Mouse (Mus musculus) embryonic facial prominence, embryonic 15.5 days (tissue): ENCODE data around the gene Foxe3. TPM values are rescaled to one million over a fixed set of nuclear protein-coding genes. Genes with fewer than 3 reads are reported as not detected.
"Not testable (repeated sequence)": the region's sequence is repeated elsewhere in the genome, so short reads cannot be mapped to it uniquely, and the experiment has no call there.

Experiments used
- ATAC-seq: fragments of 200-750 bp; cut with Nextera tagmentation; 2 replicates; pipeline ENCODE4 v1.8.0; 2017; ENCODE audit warnings: low read depth, moderate TSS enrichment; ENCODE audit not compliant: insufficient number of reproducible peaks, low FRiP score, low TSS enrichment
- H3K27ac ChIP-seq: fragments of 300-500 bp; sonication (generic); replicated peaks from 2 replicates; pipeline ENCODE4 v1.5.1; 2015; ENCODE audit warnings: mild to moderate bottlenecking, inconsistent platforms
- H3K27me3 ChIP-seq: fragments of 300-500 bp; sonication (generic); 2 replicates; pipeline ENCODE4 v1.6.1; 2015; ENCODE audit warnings: inconsistent platforms
- H3K36me3 ChIP-seq: fragments of 300-500 bp; sonication (generic); 2 replicates; pipeline ENCODE4 v1.6.1; 2015; ENCODE audit warnings: mild to moderate bottlenecking, inconsistent platforms
- H3K4me1 ChIP-seq: fragments of 300-500 bp; sonication (generic); 2 replicates; pipeline ENCODE4 v1.6.1; 2015; ENCODE audit warnings: inconsistent platforms
- H3K4me2 ChIP-seq: fragments of 300-500 bp; sonication (generic); replicated peaks from 2 replicates; pipeline ENCODE4 v1.6.1; 2015; ENCODE audit warnings: mild to moderate bottlenecking, inconsistent platforms
- H3K4me3 ChIP-seq: fragments of 300-500 bp; sonication (generic); replicated peaks from 2 replicates; pipeline ENCODE4 v1.5.1; 2015; ENCODE audit warnings: mild to moderate bottlenecking, inconsistent platforms
- H3K9ac ChIP-seq: fragments of 300-500 bp; sonication (generic); 2 replicates; pipeline ENCODE4 v1.6.1; 2015; ENCODE audit warnings: inconsistent platforms
- H3K9me3 ChIP-seq: fragments of 300-500 bp; sonication (generic); replicated peaks from 2 replicates; pipeline ENCODE4 v1.6.1; 2016; ENCODE audit warnings: inconsistent platforms
- WGBS: fragments of 180-500 bp; shearing (Covaris S2); methylation state at CpG from one replicate; pipeline ENCODE4 v1.1.7; 2015; 5-methylcytosine and 5-hydroxymethylcytosine counted together
- polyA plus RNA-seq: library from polyadenylated mRNA; unstranded; fragments of >200 nt; fragmentation: Nextera tagmentation; extraction: Ambion mirVana; gene quantifications from 2 replicates; pipeline ENCODE4 v1.2.1, GENCODE M21; 2015

Foxe3 gene
- polyA plus RNA-seq, result 0.20 TPM in 1 of 2 replicates, not detected in the other

DNA sequence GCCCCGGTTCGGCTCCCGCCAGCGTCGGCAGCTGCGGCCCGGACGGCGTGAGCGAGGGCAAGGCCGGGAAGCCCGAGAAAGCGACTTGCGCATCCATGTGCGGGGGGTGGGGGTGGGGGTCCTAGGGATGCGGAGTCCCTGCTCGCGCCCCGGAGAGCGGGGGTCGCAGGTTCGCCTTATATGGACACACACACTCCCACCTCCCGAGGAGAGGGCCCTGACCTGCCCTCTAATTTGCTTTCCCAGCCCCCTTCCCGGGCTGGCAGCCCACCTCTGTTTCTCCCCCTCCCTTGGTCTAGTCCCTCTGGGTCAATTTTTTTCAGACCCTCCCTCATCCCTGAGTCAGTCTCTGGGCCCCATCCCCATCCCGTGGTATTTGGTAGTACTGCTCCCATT, at the start of gene Foxe3:
Foxe3 (minus strand) TSS at position 97 of the 396 bp plus-strand sequence.
- H3K27ac ChIP-seq, result no peak within 1 kb of the TSS
- H3K9me3 ChIP-seq, result no peaks in the 10 kb centered on the region
- ATAC-seq, result no peak
- H3K4me1 ChIP-seq, result peaks cover 11% of the 10 kb centered on the region
- H3K36me3 ChIP-seq, result no peaks in the 10 kb centered on the region
- H3K9ac ChIP-seq, result no peak within 1 kb of the TSS; the same call in 1 of the 2 replicates
- peak within 1 kb of the TSS; percentile 81 for H3K4me2 ChIP-seq
- H3K27me3 ChIP-seq, result peaks cover 88% of the 10 kb centered on the region
- 1% methylated on average over 23 of the region's 25 CpGs for WGBS
- H3K4me3 ChIP-seq, result peak within 1 kb of the TSS; percentile 46

DNA sequence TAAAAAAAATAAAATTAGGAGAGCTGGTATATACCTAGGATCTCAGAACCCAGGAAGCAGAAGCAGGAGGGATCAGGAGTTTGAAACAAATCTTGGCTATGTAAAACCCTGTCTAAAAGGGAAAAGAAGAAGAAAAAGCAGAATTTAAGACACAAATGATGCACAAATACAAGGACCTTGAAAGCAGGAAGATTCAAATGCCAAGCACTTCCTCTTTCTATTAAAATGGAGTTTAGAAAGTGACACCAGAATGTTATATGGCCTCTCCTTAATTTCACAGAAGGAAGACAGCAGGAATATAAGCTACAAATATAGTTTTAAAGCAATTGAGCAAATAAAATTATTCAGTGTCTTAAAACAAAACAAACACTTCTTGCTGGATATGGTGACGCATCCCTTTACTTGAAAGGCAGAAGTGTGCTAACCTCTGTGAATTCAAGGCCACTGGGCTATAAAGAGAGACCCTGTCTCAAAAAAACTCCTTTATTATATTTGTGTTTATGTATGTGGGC, 47.5 kb upstream of the Foxe3 start:
- H3K27me3 ChIP-seq, result no peaks in the 10 kb centered on the region
- H3K9me3 ChIP-seq, result no peaks in the 10 kb centered on the region
- WGBS, result 82% methylated on average over 1 of the region's 1 CpGs

GRCm38 (mm10) chr4:114970736-114971135, 44.9 kb upstream of the Foxe3 start:
- Histone ChIP-seq H3K4me1 (no peaks in the 10 kb centered on the region), H3K9ac (no peak overlapping the region), H3K36me3 (peaks cover 26% of the 10 kb centered on the region), H3K27ac (no peak overlapping the region), H3K27me3 (no peaks in the 10 kb centered on the region), H3K4me3 (no peak overlapping the region), H3K4me2 (no peak overlapping the region), H3K9me3 (no peaks in the 10 kb centered on the region)
- ATAC-seq, result no peak
- WGBS, result 87% methylated on average over 5 of the region's 5 CpGs

More for the DNA sequence above, 47.5 kb upstream of the Foxe3 start:
- H3K4me3 ChIP-seq, result no peak overlapping the region
- H3K9ac ChIP-seq, result no peak overlapping the region
- no peaks in the 10 kb centered on the region for H3K4me1 ChIP-seq
- H3K36me3 ChIP-seq, result peaks cover 4% of the 10 kb centered on the region
- H3K27ac ChIP-seq, result no peak overlapping the region
- ATAC-seq, result no peak
- no peak overlapping the region for H3K4me2 ChIP-seq

GRCm38 (mm10) chr4:114960881-114961280, 35.1 kb upstream of the Foxe3 start:
- not testable (repeated sequence) for H3K9me3 ChIP-seq, H3K4me3 ChIP-seq, ATAC-seq, H3K27ac ChIP-seq, H3K4me2 ChIP-seq, H3K4me1 ChIP-seq, H3K9ac ChIP-seq, H3K27me3 ChIP-seq
- H3K36me3 ChIP-seq, result peaks cover 30% of the 10 kb centered on the region
- WGBS, result 79% methylated on average over 2 of the region's 2 CpGs

GRCm38 (mm10) chr4:114959533-114959932, 33.7 kb upstream of the Foxe3 start:
- H3K36me3 ChIP-seq, result peaks cover 16% of the 10 kb centered on the region
- no peak overlapping the region for H3K4me3 ChIP-seq
- H3K9ac ChIP-seq, result no peak overlapping the region
- 80% methylated on average over 2 of the region's 2 CpGs for WGBS
- H3K4me1 ChIP-seq, result no peaks in the 10 kb centered on the region
- H3K9me3 ChIP-seq, result no peaks in the 10 kb centered on the region
- no peak for ATAC-seq
- no peaks in the 10 kb centered on the region for H3K27me3 ChIP-seq
- no peak overlapping the region for H3K27ac ChIP-seq
- H3K4me2 ChIP-seq, result no peak overlapping the region

GRCm38 (mm10) chr4:114958786-114959185, 33.0 kb upstream of the Foxe3 start:
- Histone ChIP-seq H3K27me3 (no peaks in the 10 kb centered on the region), H3K27ac (no peak overlapping the region), H3K4me2 (no peak overlapping the region), H3K4me1 (no peaks in the 10 kb centered on the region), H3K9me3 (no peaks in the 10 kb centered on the region), H3K36me3 (peaks cover 14% of the 10 kb centered on the region; the same call in 1 of the 2 replicates), H3K9ac (no peak overlapping the region), H3K4me3 (no peak overlapping the region)
- ATAC-seq, result no peak
- WGBS, result 91% methylated on average over 4 of the region's 4 CpGs

DNA sequence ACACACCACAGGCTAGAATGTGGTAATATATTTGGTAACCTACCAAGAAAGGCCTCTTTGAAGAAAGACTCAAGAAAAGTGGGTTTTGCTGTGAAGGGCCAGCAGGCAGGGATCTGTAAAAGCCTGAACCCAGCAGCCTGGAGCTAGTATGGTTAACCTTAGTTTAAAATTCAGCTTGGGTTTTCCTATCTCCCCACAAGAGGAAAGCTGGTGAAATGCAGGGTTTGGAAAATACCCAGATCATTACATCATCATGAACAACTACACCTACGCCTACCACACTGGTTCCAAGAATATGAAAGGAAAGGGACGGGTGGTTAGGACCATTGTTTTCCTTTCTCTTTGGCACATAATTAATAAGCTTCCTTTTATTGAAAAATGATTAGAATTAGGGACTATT, 32.4 kb upstream of the Foxe3 start:
- Histone ChIP-seq H3K9ac (no peak overlapping the region), H3K9me3 (no peaks in the 10 kb centered on the region), H3K27ac (no peak overlapping the region), H3K27me3 (no peaks in the 10 kb centered on the region), H3K36me3 (peaks cover 14% of the 10 kb centered on the region; the same call in 1 of the 2 replicates), H3K4me3 (no peak overlapping the region), H3K4me1 (no peaks in the 10 kb centered on the region), H3K4me2 (no peak overlapping the region)
- ATAC-seq, result no peak
- 85% methylated on average over 2 of the region's 2 CpGs for WGBS

- no peak overlapping the region for H3K4me2 ChIP-seq
- H3K36me3 ChIP-seq, result peaks cover 7% of the 10 kb centered on the region; the same call in 1 of the 2 replicates
- H3K9me3 ChIP-seq, result no peaks in the 10 kb centered on the region
- H3K27ac ChIP-seq, result no peak overlapping the region
- no peak overlapping the region for H3K9ac ChIP-seq
- H3K4me3 ChIP-seq, result no peak overlapping the region
- no peaks in the 10 kb centered on the region for H3K27me3 ChIP-seq
- no peaks in the 10 kb centered on the region for H3K4me1 ChIP-seq
- ATAC-seq, result no peak
These were observed 31.6 kb upstream of the Foxe3 start for GRCm38 (mm10) chr4:114957403-114957802.

DNA sequence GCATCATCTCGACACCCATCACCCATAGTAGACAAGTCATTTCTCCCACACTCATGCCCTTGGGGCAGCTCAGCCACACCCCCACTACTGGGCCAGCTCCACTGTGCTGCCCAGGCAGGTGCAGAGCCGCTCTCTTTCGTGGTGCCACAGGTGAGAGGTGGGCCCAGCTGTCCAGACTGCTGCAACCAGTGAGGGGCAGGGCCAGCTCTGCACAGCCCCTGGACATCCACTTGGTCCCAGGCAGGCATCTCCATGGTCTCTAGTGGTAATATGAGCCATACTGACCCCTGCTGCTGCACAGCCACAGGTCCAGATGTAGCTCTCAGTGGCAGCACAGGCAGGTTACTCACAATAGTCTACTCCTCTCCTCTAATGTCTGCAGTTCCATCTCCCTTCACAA, 27.4 kb upstream of the Foxe3 start:
- Histone ChIP-seq H3K9me3 (no peaks in the 10 kb centered on the region), H3K36me3 (no peaks in the 10 kb centered on the region), H3K27me3 (peaks cover 11% of the 10 kb centered on the region), H3K4me1 (peaks cover 9% of the 10 kb centered on the region), H3K9ac (no peak overlapping the region), H3K27ac (no peak overlapping the region), H3K4me2 (no peak overlapping the region), H3K4me3 (no peak overlapping the region)
- WGBS, result 62% methylated on average over 3 of the region's 3 CpGs
- no peak for ATAC-seq

DNA sequence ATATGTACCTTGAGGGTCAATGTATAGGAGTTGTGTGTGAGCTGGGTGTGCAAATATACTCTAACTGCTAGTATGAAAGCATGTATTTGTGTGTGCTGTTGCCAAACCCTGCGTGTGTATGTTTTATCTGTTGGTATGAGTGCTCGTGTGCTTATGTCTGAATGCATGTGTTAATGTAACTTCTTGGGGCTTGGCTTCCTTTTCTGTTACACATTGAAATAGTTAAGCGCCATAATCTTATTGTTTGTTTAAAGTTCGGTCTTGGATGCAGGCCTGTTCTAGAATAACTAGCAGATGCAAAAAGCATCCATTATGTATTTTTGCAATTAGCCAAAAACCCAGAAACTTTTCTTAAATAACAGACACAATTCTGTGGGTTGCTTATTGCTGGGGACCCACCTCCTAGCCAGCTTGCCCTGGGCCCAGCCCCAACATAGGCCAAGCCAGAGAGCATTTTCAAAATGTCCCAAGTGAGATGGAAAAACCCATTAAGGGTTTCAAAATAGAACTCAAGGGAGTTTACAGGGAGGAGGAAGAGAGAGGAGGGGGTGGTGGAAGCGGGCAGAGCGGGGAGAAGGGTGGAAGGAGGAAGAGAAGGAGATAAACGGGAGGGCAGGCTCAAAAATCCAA, 22.2 kb upstream of the Foxe3 start:
- Histone ChIP-seq H3K36me3 (no peaks in the 10 kb centered on the region), H3K9ac (no peak overlapping the region), H3K9me3 (no peaks in the 10 kb centered on the region), H3K4me1 (peaks cover 17% of the 10 kb centered on the region), H3K27ac (peak overlapping the region; percentile 61), H3K4me2 (no peak overlapping the region), H3K27me3 (peaks cover 41% of the 10 kb centered on the region), H3K4me3 (no peak overlapping the region)
- 34% methylated on average over 7 of the region's 7 CpGs for WGBS
- ATAC-seq, result peak; percentile 59; the same call in 1 of the 2 replicates

- ATAC-seq, result peak; percentile 65; the same call in 1 of the 2 replicates
- Histone ChIP-seq H3K36me3 (no peaks in the 10 kb centered on the region), H3K4me3 (no peak overlapping the region), H3K4me1 (peaks cover 22% of the 10 kb centered on the region), H3K4me2 (no peak overlapping the region), H3K9ac (no peak overlapping the region), H3K27me3 (peaks cover 41% of the 10 kb centered on the region), H3K9me3 (no peaks in the 10 kb centered on the region), H3K27ac (peak overlapping the region; percentile 61)
- 28% methylated on average over 6 of the region's 6 CpGs for WGBS
These were observed 21.6 kb upstream of the Foxe3 start for GRCm38 (mm10) chr4:114947395-114947794.

- H3K36me3 ChIP-seq, result no peaks in the 10 kb centered on the region
- no peak overlapping the region for H3K4me3 ChIP-seq
- WGBS, result 86% methylated on average over 4 of the region's 4 CpGs
- no peaks in the 10 kb centered on the region for H3K9me3 ChIP-seq
- H3K27ac ChIP-seq, result no peak overlapping the region
- peaks cover 42% of the 10 kb centered on the region for H3K27me3 ChIP-seq
- ATAC-seq, result no peak
- peaks cover 27% of the 10 kb centered on the region for H3K4me1 ChIP-seq
- no peak overlapping the region for H3K4me2 ChIP-seq
- H3K9ac ChIP-seq, result no peak overlapping the region
These were observed 20.6 kb upstream of the Foxe3 start for GRCm38 (mm10) chr4:114946416-114946815.
